Mouse (Mus musculus): Measurements from ENCODE around the gene Cd80. TPM values are rescaled to one million over a fixed set of nuclear protein-coding genes. Genes with fewer than 3 reads are reported as not detected.

The Cd80 gene
- polyA plus RNA-seq, 1 experiment from 2014 or later, result 0.74 TPM

- no peaks in the 10 kb centered on the region for H3K9me3 ChIP-seq (ENCODE audit: control insufficient read depth, low read length)
- peaks cover 12% of the 10 kb centered on the region; the same call in 1 of the 2 replicates for H3K4me1 ChIP-seq (ENCODE audit: control insufficient read depth, insufficient read depth, low read length)
- 83% methylated on average over 11 of the region's 11 CpGs for WGBS
- H3K4me2 ChIP-seq (ENCODE audit: low read depth, low read length), result no peak overlapping the region
- H3K36me3 ChIP-seq (ENCODE audit: control insufficient read depth, insufficient read depth, low read length), result no peaks in the 10 kb centered on the region
- H3K4me3 ChIP-seq (ENCODE audit: low read depth, low read length), result no peak overlapping the region
- no peak for ATAC-seq (ENCODE audit: low read depth)
- H3K9ac ChIP-seq (replicated peaks; ENCODE audit: low read depth, low read length), result no peak overlapping the region
- no peak overlapping the region for H3K27ac ChIP-seq (ENCODE audit: low read depth, low read length)
- H3K27me3 ChIP-seq (ENCODE audit: control insufficient read depth, insufficient read depth, low read length), result no peaks in the 10 kb centered on the region
Observed at GRCm38 (mm10) chr16:38454533-38455254, 667 bp upstream of the Cd80 start.

DNA sequence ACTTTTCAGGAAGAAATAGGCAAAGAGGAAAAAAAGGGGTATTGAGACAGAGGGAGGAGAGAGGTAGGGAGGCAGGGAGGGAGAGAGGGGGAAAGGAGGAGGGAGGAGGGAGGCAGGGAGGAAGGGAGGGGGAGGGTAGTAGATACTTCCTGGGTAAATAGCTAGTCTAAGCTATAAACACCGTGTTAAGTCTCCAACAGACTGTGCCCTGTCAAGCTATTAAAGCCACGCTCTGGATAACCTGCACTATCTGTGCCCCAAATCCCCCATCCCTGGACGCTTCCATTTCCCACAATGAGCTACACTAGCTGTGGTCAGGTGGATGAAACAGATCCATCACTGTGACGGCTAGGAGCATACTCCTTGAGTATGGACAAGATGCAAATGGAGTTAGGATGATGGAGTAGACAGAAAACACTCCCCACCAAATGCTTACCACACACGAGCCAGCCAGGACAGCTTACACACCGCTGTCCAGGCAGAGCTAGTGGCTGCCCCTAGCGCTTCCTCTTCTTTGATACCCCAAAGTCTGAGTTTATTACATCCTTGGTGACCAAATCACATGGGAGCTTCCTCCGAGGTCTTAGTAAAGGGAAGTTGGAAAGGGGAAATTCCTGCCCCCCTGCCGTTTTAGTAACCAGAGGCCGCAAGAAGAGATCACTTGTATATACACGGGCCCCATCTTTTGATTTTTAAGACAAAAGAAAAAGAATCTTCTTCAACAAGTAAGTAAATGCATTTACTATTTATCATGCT is 1.6 kb downstream of the Cd80 start:
- H3K27me3 ChIP-seq (ENCODE audit: control insufficient read depth, insufficient read depth, low read length), result no peaks in the 10 kb centered on the region
- H3K4me3 ChIP-seq (ENCODE audit: low read depth, low read length), result no peak overlapping the region
- no peak overlapping the region for H3K4me2 ChIP-seq (ENCODE audit: low read depth, low read length)
- WGBS, result 50% methylated on average over 11 of the region's 11 CpGs
- ATAC-seq (ENCODE audit: low read depth), result no peak
- no peaks in the 10 kb centered on the region for H3K4me1 ChIP-seq (ENCODE audit: control insufficient read depth, insufficient read depth, low read length)
- no peak overlapping the region for H3K27ac ChIP-seq (ENCODE audit: low read depth, low read length)
- H3K9me3 ChIP-seq (ENCODE audit: control insufficient read depth, low read length), result no peaks in the 10 kb centered on the region
- H3K36me3 ChIP-seq (ENCODE audit: control insufficient read depth, insufficient read depth, low read length), result no peaks in the 10 kb centered on the region
- H3K9ac ChIP-seq (replicated peaks; ENCODE audit: low read depth, low read length), result no peak overlapping the region

- 74% methylated on average over 6 of the region's 6 CpGs for WGBS
- no peaks in the 10 kb centered on the region for H3K27me3 ChIP-seq (ENCODE audit: control insufficient read depth, insufficient read depth, low read length)
- H3K9me3 ChIP-seq (ENCODE audit: control insufficient read depth, low read length), result no peaks in the 10 kb centered on the region
- H3K36me3 ChIP-seq (ENCODE audit: control insufficient read depth, insufficient read depth, low read length), result no peaks in the 10 kb centered on the region
- H3K4me3 ChIP-seq (ENCODE audit: low read depth, low read length), result no peak overlapping the region
- no peaks in the 10 kb centered on the region for H3K4me1 ChIP-seq (ENCODE audit: control insufficient read depth, insufficient read depth, low read length)
- no peak for ATAC-seq (ENCODE audit: low read depth)
- no peak overlapping the region for H3K4me2 ChIP-seq (ENCODE audit: low read depth, low read length)
- no peak overlapping the region for H3K27ac ChIP-seq (ENCODE audit: low read depth, low read length)
- H3K9ac ChIP-seq (replicated peaks; ENCODE audit: low read depth, low read length), result no peak overlapping the region
Observed at GRCm38 (mm10) chr16:38458600-38459280, 3.4 kb downstream of the Cd80 start.

DNA sequence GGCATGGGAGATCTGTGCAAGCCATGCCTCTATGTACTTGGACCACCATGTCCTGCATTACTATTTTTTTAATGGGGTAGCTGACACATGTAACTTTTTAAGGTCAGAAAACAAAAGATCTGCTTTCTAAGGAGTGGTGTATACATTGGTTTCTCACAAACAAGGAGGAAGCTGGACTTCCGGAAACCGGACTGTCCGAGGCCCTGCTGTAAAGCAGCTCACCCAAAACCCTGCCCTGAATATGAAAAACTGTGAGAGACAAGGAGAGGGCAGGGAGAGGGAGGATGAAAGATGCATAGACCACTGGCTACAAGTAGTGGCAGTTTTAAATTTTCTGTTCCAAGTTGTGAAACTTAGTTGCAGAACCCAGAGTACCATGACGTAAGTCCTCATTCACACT is 4.6 kb downstream of the Cd80 start:
- no peak overlapping the region for H3K27ac ChIP-seq (ENCODE audit: low read depth, low read length)
- no peaks in the 10 kb centered on the region for H3K27me3 ChIP-seq (ENCODE audit: control insufficient read depth, insufficient read depth, low read length)
- H3K4me1 ChIP-seq (ENCODE audit: control insufficient read depth, insufficient read depth, low read length), result no peaks in the 10 kb centered on the region
- WGBS, result 95% methylated on average over 4 of the region's 4 CpGs
- H3K4me2 ChIP-seq (ENCODE audit: low read depth, low read length), result no peak overlapping the region
- H3K9ac ChIP-seq (replicated peaks; ENCODE audit: low read depth, low read length), result no peak overlapping the region
- no peaks in the 10 kb centered on the region for H3K36me3 ChIP-seq (ENCODE audit: control insufficient read depth, insufficient read depth, low read length)
- no peaks in the 10 kb centered on the region for H3K9me3 ChIP-seq (ENCODE audit: control insufficient read depth, low read length)
- H3K4me3 ChIP-seq (ENCODE audit: low read depth, low read length), result no peak overlapping the region
- ATAC-seq (ENCODE audit: low read depth), result no peak

GRCm38 (mm10) chr16:38461749-38462148 is 6.4 kb downstream of the Cd80 start:
- WGBS, result 79% methylated on average over 8 of the region's 8 CpGs
- Histone ChIP-seq H3K4me2 (ENCODE audit: low read depth, low read length) (no peak overlapping the region), H3K9me3 (ENCODE audit: control insufficient read depth, low read length) (no peaks in the 10 kb centered on the region)

GRCm38 (mm10) chr16:38462161-38462560 is 6.8 kb downstream of the Cd80 start:
- no peak overlapping the region for H3K27ac ChIP-seq (ENCODE audit: low read depth, low read length)
- ATAC-seq (ENCODE audit: low read depth), result no peak
- no peaks in the 10 kb centered on the region for H3K27me3 ChIP-seq (ENCODE audit: control insufficient read depth, insufficient read depth, low read length)
- WGBS, result 88% methylated on average over 7 of the region's 7 CpGs
- H3K4me2 ChIP-seq (ENCODE audit: low read depth, low read length), result no peak overlapping the region
- no peak overlapping the region for H3K9ac ChIP-seq (replicated peaks; ENCODE audit: low read depth, low read length)
- no peaks in the 10 kb centered on the region for H3K36me3 ChIP-seq (ENCODE audit: control insufficient read depth, insufficient read depth, low read length)
- H3K4me1 ChIP-seq (ENCODE audit: control insufficient read depth, insufficient read depth, low read length), result no peaks in the 10 kb centered on the region
- H3K4me3 ChIP-seq (ENCODE audit: low read depth, low read length), result no peak overlapping the region
- no peaks in the 10 kb centered on the region for H3K9me3 ChIP-seq (ENCODE audit: control insufficient read depth, low read length)

More at GRCm38 (mm10) chr16:38461749-38462148, 6.4 kb downstream of the Cd80 start:
- Histone ChIP-seq H3K27ac (ENCODE audit: low read depth, low read length) (no peak overlapping the region), H3K4me1 (ENCODE audit: control insufficient read depth, insufficient read depth, low read length) (no peaks in the 10 kb centered on the region), H3K4me3 (ENCODE audit: low read depth, low read length) (no peak overlapping the region), H3K36me3 (ENCODE audit: control insufficient read depth, insufficient read depth, low read length) (no peaks in the 10 kb centered on the region), H3K27me3 (ENCODE audit: control insufficient read depth, insufficient read depth, low read length) (no peaks in the 10 kb centered on the region), H3K9ac (replicated peaks; ENCODE audit: low read depth, low read length) (no peak overlapping the region)
- ATAC-seq (ENCODE audit: low read depth), result no peak

DNA sequence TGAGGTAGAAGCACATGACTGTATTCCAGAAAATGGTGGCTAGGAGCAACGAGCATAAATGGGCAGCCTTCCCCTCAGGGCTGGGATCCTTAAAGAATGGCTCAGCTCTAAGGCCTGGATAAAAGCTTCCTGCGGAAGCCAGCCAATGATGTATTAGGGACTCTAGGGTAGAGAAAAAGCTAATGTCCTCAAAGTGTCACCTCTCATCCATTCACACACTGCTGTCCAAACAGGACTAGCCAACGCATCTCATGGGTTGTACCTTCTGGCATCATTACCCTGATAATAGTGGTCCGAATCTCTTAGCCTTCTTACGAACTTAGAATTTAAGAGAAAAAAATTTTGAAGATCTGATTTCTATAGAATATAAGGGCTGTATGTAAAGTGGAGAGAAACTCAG is 7.9 kb downstream of the Cd80 start:
- Histone ChIP-seq H3K9me3 (ENCODE audit: control insufficient read depth, low read length) (no peaks in the 10 kb centered on the region), H3K4me2 (ENCODE audit: low read depth, low read length) (no peak overlapping the region), H3K27me3 (ENCODE audit: control insufficient read depth, insufficient read depth, low read length) (no peaks in the 10 kb centered on the region), H3K4me1 (ENCODE audit: control insufficient read depth, insufficient read depth, low read length) (no peaks in the 10 kb centered on the region), H3K9ac (replicated peaks; ENCODE audit: low read depth, low read length) (no peak overlapping the region), H3K36me3 (ENCODE audit: control insufficient read depth, insufficient read depth, low read length) (no peaks in the 10 kb centered on the region), H3K27ac (ENCODE audit: low read depth, low read length) (no peak overlapping the region), H3K4me3 (ENCODE audit: low read depth, low read length) (no peak overlapping the region)
- ATAC-seq (ENCODE audit: low read depth), result no peak
- 88% methylated on average over 5 of the region's 5 CpGs for WGBS

DNA sequence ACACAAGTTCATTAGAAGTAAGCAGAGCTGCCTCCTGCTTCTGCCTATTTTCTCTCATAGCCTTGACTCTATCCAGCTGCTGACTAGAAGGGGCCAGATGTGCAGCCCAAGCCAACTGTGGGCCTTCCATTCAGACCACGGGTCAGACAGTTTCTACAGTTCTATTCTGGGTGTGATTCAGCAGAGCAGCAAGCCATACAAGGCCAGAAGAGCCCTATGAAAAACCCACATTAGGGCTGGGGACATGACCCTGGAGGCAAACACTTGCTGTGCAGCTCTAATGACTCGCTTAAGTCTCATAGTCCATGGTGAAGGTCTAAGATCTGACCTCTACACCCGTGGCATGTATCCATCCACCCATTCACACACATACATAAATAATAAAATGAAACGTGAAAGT is 10.7 kb downstream of the Cd80 start:
- no peaks in the 10 kb centered on the region for H3K9me3 ChIP-seq (ENCODE audit: control insufficient read depth, low read length)
- H3K36me3 ChIP-seq (ENCODE audit: control insufficient read depth, insufficient read depth, low read length), result no peaks in the 10 kb centered on the region
- H3K4me3 ChIP-seq (ENCODE audit: low read depth, low read length), result no peak overlapping the region
- H3K27ac ChIP-seq (ENCODE audit: low read depth, low read length), result no peak overlapping the region
- no peaks in the 10 kb centered on the region for H3K4me1 ChIP-seq (ENCODE audit: control insufficient read depth, insufficient read depth, low read length)
- H3K27me3 ChIP-seq (ENCODE audit: control insufficient read depth, insufficient read depth, low read length), result no peaks in the 10 kb centered on the region
- WGBS, result 83% methylated on average over 4 of the region's 4 CpGs
- no peak for ATAC-seq (ENCODE audit: low read depth)
- no peak overlapping the region for H3K9ac ChIP-seq (replicated peaks; ENCODE audit: low read depth, low read length)
- no peak overlapping the region for H3K4me2 ChIP-seq (ENCODE audit: low read depth, low read length)
